ENCODE assay signal across 9 mouse cellular contexts in the genomic region with DNA sequence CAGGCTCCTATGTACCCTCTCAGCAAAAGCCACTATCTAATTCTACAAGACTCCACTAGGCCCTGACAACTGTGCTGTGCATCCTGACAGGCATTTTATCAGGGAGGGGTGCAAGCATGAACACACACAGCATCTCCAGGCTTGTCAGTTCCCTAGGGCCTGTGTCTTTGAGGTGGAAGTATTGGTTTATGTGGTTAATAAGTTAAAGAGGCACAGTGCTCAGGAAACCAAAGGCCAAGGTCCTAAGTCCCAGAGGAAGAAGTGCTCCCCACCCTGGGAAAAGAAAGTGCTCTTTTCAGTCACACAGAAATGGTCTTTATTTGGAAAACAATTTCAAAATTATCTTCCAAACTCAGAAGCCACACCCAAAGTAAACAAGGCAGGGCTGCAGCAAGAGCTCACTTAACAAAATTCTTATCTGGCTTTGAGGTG. TPM values are rescaled to one million over a fixed set of nuclear protein-coding genes. Genes with fewer than 3 reads are reported as not detected.
DNase-seq lines count a peak whose midpoint lies in the region; ATAC-seq and TF ChIP-seq lines count a peak whose summit lies in the region.
"Had no signal": no experiment of that assay in that cellular context is flagged by ENCODE, and none has a peak within 500 bp of the region (broad histone marks: within the 10 kb centered on the region; RNA-seq: fewer than 3 reads in every experiment).

No protein-coding gene starts in this region.

- no peaks in the 10 kb centered on the region for H3K9me3 ChIP-seq in megakaryocyte, embryonic 14.5 days
- no peaks in the 10 kb centered on the region for H3K9me3 ChIP-seq in hindbrain, embryonic 12.5 days (replicated peaks)
- H3K9me3 ChIP-seq in liver, embryonic 11.5 days (ENCODE audit: control insufficient read depth, low read length) = no peaks in the 10 kb centered on the region
- no peaks in the 10 kb centered on the region for H3K9me3 ChIP-seq in stomach, postnatal 0 days (ENCODE audit: control insufficient read depth, low read length)

- peaks cover 17% of the 10 kb centered on the region for H3K36me3 ChIP-seq in megakaryocyte, embryonic 14.5 days (replicated peaks; ENCODE audit: low read length)
- H3K36me3 ChIP-seq in hindbrain, embryonic 12.5 days = peaks cover 9% of the 10 kb centered on the region
- H3K36me3 ChIP-seq in liver, embryonic 11.5 days (ENCODE audit: control insufficient read depth, insufficient read depth, low read length) = peaks cover 5% of the 10 kb centered on the region; the same call in 1 of the 2 replicates
- no peaks in the 10 kb centered on the region for H3K36me3 ChIP-seq in stomach, postnatal 0 days (ENCODE audit: control insufficient read depth, insufficient read depth, low read length)

- peaks cover 41% of the 10 kb centered on the region for H3K4me1 ChIP-seq in megakaryocyte, embryonic 14.5 days
- H3K4me1 ChIP-seq in hindbrain, embryonic 12.5 days = peaks cover 13% of the 10 kb centered on the region
- H3K4me1 ChIP-seq in liver, embryonic 11.5 days (replicated peaks; ENCODE audit: control insufficient read depth, insufficient read depth, low read length) = peaks cover 9% of the 10 kb centered on the region
- H3K4me1 ChIP-seq in stomach, postnatal 0 days (replicated peaks; ENCODE audit: control insufficient read depth, insufficient read depth) = no peaks in the 10 kb centered on the region

- peak overlapping the region; percentile 74 for H3K4me2 ChIP-seq in hindbrain, embryonic 12.5 days (replicated peaks)
- peak overlapping the region; percentile 84 for H3K4me2 ChIP-seq in liver, embryonic 11.5 days
- peak overlapping the region; percentile 92; the same call in 1 of the 2 replicates for H3K4me2 ChIP-seq in stomach, postnatal 0 days (replicated peaks; ENCODE audit: low read depth)

- H3K27me3 ChIP-seq in megakaryocyte, embryonic 14.5 days (replicated peaks) = no peaks in the 10 kb centered on the region
- H3K27me3 ChIP-seq in hindbrain, embryonic 12.5 days = peaks cover 17% of the 10 kb centered on the region
- H3K27me3 ChIP-seq in liver, embryonic 11.5 days (replicated peaks; ENCODE audit: control insufficient read depth, insufficient read depth, low read length) = no peaks in the 10 kb centered on the region; the same call in 1 of the 2 replicates
- no peaks in the 10 kb centered on the region for H3K27me3 ChIP-seq in stomach, postnatal 0 days (ENCODE audit: control insufficient read depth, insufficient read depth, low read length)

- DNase-seq in liver, embryonic 11.5 days (ENCODE audit: low spot score) = no peak
- no peak for DNase-seq in stomach, postnatal 0 days (ENCODE audit: low spot score)
- no peak for DNase-seq in layer of hippocampus, postnatal 14 days (ENCODE audit: low spot score in 2 of 2)
- DNase-seq in natural killer cell, adult 2 months (ENCODE audit: low spot score in 2 of 2) = no peak
- no peak for DNase-seq in layer of hippocampus, adult 11-12 months (ENCODE audit: low spot score)

- no peak for TF ChIP-seq EP300 in stomach, postnatal 0 days (optimal IDR thresholded peaks at IDR 0.05)

- no peak for ATAC-seq in megakaryocyte, adult 5-6 weeks (ENCODE audit: poor library complexity, severe bottlenecking)
- ATAC-seq in hindbrain, embryonic 12.5 days (ENCODE audit: low FRiP score) = no peak
- peak; percentile 75 for ATAC-seq in liver, embryonic 11.5 days (replicated peaks; ENCODE audit: low FRiP score)
- no peak for ATAC-seq in stomach, postnatal 0 days (ENCODE audit: low FRiP score, low TSS enrichment)

- no peak for TF ChIP-seq CTCF in stomach, postnatal 0 days (IDR thresholded peaks at IDR 0.05; ENCODE audit: low read depth)

- H3K27ac ChIP-seq in hindbrain, embryonic 12.5 days = no peak overlapping the region
- peak overlapping the region; percentile 98 for H3K27ac ChIP-seq in liver, embryonic 11.5 days (ENCODE audit: low read depth, low read length)
- no peak overlapping the region for H3K27ac ChIP-seq in stomach, postnatal 0 days (replicated peaks)

- no peak overlapping the region for H3K9ac ChIP-seq in hindbrain, embryonic 12.5 days
- H3K9ac ChIP-seq in liver, embryonic 11.5 days (ENCODE audit: low read depth, low read length) = peak overlapping the region; percentile 55
- H3K9ac ChIP-seq in stomach, postnatal 0 days (ENCODE audit: low read length) = no peak overlapping the region

- H3K4me3 ChIP-seq in megakaryocyte, embryonic 14.5 days (replicated peaks) = peak overlapping the region; percentile 100
- H3K4me3 ChIP-seq in hindbrain, embryonic 12.5 days = no peak overlapping the region; the same call in 1 of the 2 replicates
- peak overlapping the region; percentile 88 for H3K4me3 ChIP-seq in liver, embryonic 11.5 days (ENCODE audit: low read depth, low read length)
- H3K4me3 ChIP-seq in stomach, postnatal 0 days (ENCODE audit: low read depth, low read length) = peak overlapping the region; percentile 70; the same call in 1 of the 2 replicates

RNA-seq across cellular contexts. Expression of a gene that starts 1.5 kb away (rescaled TPM):
- polyA plus RNA-seq in megakaryocyte, embryonic 14.5 days (2012; ENCODE audit: insufficient read depth, low replicate concordance) = 2.0 and 2.8 TPM in 2 replicates
- 3.7 and 4.0 TPM in 2 replicates for total RNA-seq in megakaryocyte, adult 5-6 weeks (2015)
- 8.4 and 13.0 TPM in 2 replicates for total RNA-seq in megakaryocyte, adult 5-6 weeks (2017)
- 18.6 and 20.9 TPM in 2 replicates for polyA plus RNA-seq in hindbrain, embryonic 12.5 days (2016; fragmentation: Nextera tagmentation; extraction: Ambion mirVana)
- 38.3 and 38.6 TPM in 2 replicates for polyA plus RNA-seq in liver, embryonic 11.5 days (2014; fragmentation: Nextera tagmentation; extraction: Ambion mirVana)
- polyA plus RNA-seq in stomach, postnatal 0 days (2015; fragmentation: Nextera tagmentation; extraction: Ambion mirVana) = 24.1 and 25.1 TPM in 2 replicates
- total RNA-seq in layer of hippocampus, postnatal 14 days (2021) = 10 to 100 TPM; 18.1 to 18.2 TPM

RNA-seq across cellular contexts. Expression of a gene that starts 8.7 kb away (rescaled TPM):
- polyA plus RNA-seq in megakaryocyte, embryonic 14.5 days (2012; ENCODE audit: insufficient read depth, low replicate concordance) = 7.5 and 29.1 TPM in 2 replicates
- total RNA-seq in megakaryocyte, adult 5-6 weeks (2015) = 29.5 and 46.1 TPM in 2 replicates
- total RNA-seq in megakaryocyte, adult 5-6 weeks (2017) = 22.8 and 25.0 TPM in 2 replicates
- 32.3 and 32.4 TPM in 2 replicates for polyA plus RNA-seq in hindbrain, embryonic 12.5 days (2016; fragmentation: Nextera tagmentation; extraction: Ambion mirVana)
- 53.8 and 56.3 TPM in 2 replicates for polyA plus RNA-seq in liver, embryonic 11.5 days (2014; fragmentation: Nextera tagmentation; extraction: Ambion mirVana)
- 51.3 and 52.7 TPM in 2 replicates for polyA plus RNA-seq in stomach, postnatal 0 days (2015; fragmentation: Nextera tagmentation; extraction: Ambion mirVana)
- total RNA-seq in layer of hippocampus, postnatal 14 days (2021) = 100 to 1,000 TPM; 107 to 112 TPM

RNA-seq across cellular contexts. Expression of a gene that starts 17.2 kb away (rescaled TPM):
- 0.25 TPM in 1 of 2 replicates, not detected in the other for polyA plus RNA-seq in megakaryocyte, embryonic 14.5 days (2012; ENCODE audit: insufficient read depth, low replicate concordance)
- total RNA-seq in megakaryocyte, adult 5-6 weeks (2015) = not detected in 2 replicates
- total RNA-seq in megakaryocyte, adult 5-6 weeks (2017) = not detected in 2 replicates
- 0.23 and 0.36 TPM in 2 replicates for polyA plus RNA-seq in hindbrain, embryonic 12.5 days (2016; fragmentation: Nextera tagmentation; extraction: Ambion mirVana)
- polyA plus RNA-seq in liver, embryonic 11.5 days (2014; fragmentation: Nextera tagmentation; extraction: Ambion mirVana) = 4.3 and 4.9 TPM in 2 replicates
- 5.6 and 5.9 TPM in 2 replicates for polyA plus RNA-seq in stomach, postnatal 0 days (2015; fragmentation: Nextera tagmentation; extraction: Ambion mirVana)
- not detected for total RNA-seq in layer of hippocampus, postnatal 14 days (2021)
- polyA plus RNA-seq: brain, embryonic 14.5 days had no signal

RNA-seq across cellular contexts. Expression of a gene that starts 37.5 kb away (rescaled TPM):
- polyA plus RNA-seq in megakaryocyte, embryonic 14.5 days (2012; ENCODE audit: insufficient read depth, low replicate concordance) = 58.9 and 67.0 TPM in 2 replicates
- 74.4 and 76.3 TPM in 2 replicates for total RNA-seq in megakaryocyte, adult 5-6 weeks (2015)
- total RNA-seq in megakaryocyte, adult 5-6 weeks (2017) = 39.8 and 43.2 TPM in 2 replicates
- polyA plus RNA-seq in hindbrain, embryonic 12.5 days (2016; fragmentation: Nextera tagmentation; extraction: Ambion mirVana) = 62.3 and 63.5 TPM in 2 replicates
- 123 and 135 TPM in 2 replicates for polyA plus RNA-seq in liver, embryonic 11.5 days (2014; fragmentation: Nextera tagmentation; extraction: Ambion mirVana)
- polyA plus RNA-seq in stomach, postnatal 0 days (2015; fragmentation: Nextera tagmentation; extraction: Ambion mirVana) = 39.4 and 40.5 TPM in 2 replicates
- 10 to 100 TPM; 37.7 to 43.4 TPM for total RNA-seq in layer of hippocampus, postnatal 14 days (2021)

RNA-seq across cellular contexts. Expression of a gene that starts 37.8 kb away (rescaled TPM):
- 18.7 and 57.4 TPM in 2 replicates for polyA plus RNA-seq in megakaryocyte, embryonic 14.5 days (2012; ENCODE audit: insufficient read depth, low replicate concordance)
- total RNA-seq in megakaryocyte, adult 5-6 weeks (2015) = 17.1 and 19.8 TPM in 2 replicates
- total RNA-seq in megakaryocyte, adult 5-6 weeks (2017) = 11.1 and 11.9 TPM in 2 replicates
- polyA plus RNA-seq in hindbrain, embryonic 12.5 days (2016; fragmentation: Nextera tagmentation; extraction: Ambion mirVana) = 51.5 and 54.8 TPM in 2 replicates
- polyA plus RNA-seq in liver, embryonic 11.5 days (2014; fragmentation: Nextera tagmentation; extraction: Ambion mirVana) = 35.0 and 40.9 TPM in 2 replicates
- 45.5 and 47.8 TPM in 2 replicates for polyA plus RNA-seq in stomach, postnatal 0 days (2015; fragmentation: Nextera tagmentation; extraction: Ambion mirVana)
- total RNA-seq in layer of hippocampus, postnatal 14 days (2021) = 10 to 100 TPM; 40.9 to 41.2 TPM
